Mouse (Mus musculus) gastrocnemius, postnatal 10 days (tissue): ENCODE results near the gene Elovl6. TPM values are rescaled to one million over a fixed set of nuclear protein-coding genes. Genes with fewer than 3 reads are reported as not detected.

ENCODE experiments used
- DNase-seq: peaks from one replicate; pipeline ENCODE4 v3.0.0; 2021; ENCODE audit warnings: mixed read lengths
- long read RNA-seq, 2 experiments: library from polyadenylated mRNA; stranded (forward); transcript quantifications; one replicate each; pipeline ENCODE4 v2.0.0; 2021
- total RNA-seq, 2 experiments: library from RNA; stranded (reverse); gene quantifications; 2 replicates each; pipeline ENCODE4 v1.2.3; 2021

The Elovl6 gene
- total RNA-seq, result 1 to 10 TPM; 7.2 to 7.6 TPM
- long read RNA-seq, experiment 1, partial matches to known transcripts, result 0 of 2 reads
- long read RNA-seq, experiment 1, other reads (novel, unspliced or antisense), result 0 of 2 reads
- long read RNA-seq, experiment 2, full-length matches to known transcripts, result 6 of 8 reads
- long read RNA-seq, experiment 2, partial matches to known transcripts, result 0 of 8 reads
- long read RNA-seq, experiment 2, other reads (novel, unspliced or antisense), result 2 of 8 reads

GRCm38 (mm10) chr3:129532180-129532864, at the start of gene Elovl6:
Gene Elovl6, plus strand, starts transcription at chr3:129532355.
- peak; percentile 41 for DNase-seq

GRCm38 (mm10) chr3:129488774-129489173, 43.4 kb upstream of the Elovl6 start:
- DNase-seq, result no peak

DNA sequence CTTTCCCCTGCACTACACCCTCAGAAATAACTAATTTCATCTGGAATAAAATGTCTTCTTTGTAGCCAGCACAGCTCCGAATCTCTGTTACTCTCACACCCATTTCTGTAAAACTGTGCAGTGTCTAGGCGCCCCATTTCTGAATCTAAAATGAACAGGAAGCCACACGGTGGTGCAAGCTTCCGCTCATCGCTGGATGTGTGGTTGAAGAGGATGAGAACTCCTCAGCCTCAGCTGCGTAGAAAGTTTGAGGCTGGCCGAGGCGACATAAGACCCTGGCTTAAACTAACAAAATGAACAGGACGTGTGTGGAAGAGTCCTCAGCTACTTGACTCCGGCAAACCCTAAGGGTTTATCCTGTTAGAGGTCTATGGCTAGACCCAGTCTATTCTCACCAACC, 38.0 kb upstream of the Elovl6 start:
- no peak for DNase-seq

DNA sequence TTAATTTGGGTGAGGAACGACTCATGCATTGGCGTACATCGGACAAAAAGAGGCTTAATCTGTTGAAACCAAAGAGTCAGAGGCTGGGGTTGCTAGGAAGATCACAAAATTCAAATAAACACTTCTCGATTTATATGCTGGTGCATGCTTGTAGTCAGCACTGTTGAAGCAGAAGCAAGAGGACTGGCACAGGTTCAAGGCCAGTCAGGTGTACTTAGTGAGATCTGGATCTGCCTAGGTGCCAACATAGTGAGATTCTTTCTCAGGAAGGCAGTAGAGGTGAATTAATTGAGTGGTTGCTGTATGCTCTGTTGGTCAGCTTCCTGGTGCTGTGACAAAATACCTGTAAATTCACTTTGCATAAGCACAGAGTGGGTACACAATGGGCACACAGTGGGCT, 37.4 kb upstream of the Elovl6 start:
- DNase-seq, result no peak

DNA sequence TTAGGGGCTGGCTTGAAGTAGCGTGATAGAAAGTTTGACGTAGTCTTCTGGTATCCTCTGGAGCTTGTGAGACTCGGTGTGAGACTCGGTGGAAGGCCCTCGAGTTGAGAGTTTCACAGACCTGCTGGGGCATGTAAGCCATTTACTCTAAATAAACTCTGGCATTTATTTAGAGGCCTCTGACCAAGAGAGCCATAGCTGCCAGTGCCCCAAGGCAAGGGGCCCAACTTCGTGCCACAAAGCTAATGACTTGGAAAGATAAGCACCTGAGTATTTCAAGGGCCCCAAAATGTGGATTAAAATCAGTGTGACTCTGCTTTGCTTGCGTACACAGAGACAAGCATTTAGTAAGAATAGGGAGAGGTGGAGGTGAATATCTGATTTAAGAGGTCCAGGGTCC, 28.4 kb upstream of the Elovl6 start:
- DNase-seq, result no peak

GRCm38 (mm10) chr3:129504928-129505327, 27.2 kb upstream of the Elovl6 start:
- no peak for DNase-seq

- DNase-seq, result no peak
Observed at GRCm38 (mm10) chr3:129507736-129508135, 24.4 kb upstream of the Elovl6 start.

DNA sequence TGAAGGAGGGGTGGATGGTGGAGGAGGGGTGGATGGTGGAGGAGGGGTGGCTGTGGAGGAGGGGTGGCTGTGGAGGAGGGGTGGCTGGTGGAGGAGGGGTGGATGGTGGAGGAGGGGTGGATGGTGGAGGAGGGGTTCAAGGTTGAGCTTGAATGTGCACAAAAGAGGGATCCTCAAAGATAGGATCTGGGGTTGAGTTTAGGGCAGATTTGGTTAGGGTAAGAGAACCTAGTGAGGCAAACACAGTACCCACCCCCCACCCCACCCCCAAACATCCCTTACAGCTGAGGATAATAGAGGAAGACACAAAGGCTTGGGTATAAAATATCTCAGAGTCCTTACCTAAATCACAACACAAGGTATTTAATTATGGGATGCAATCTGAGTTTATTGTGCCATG, 23.6 kb upstream of the Elovl6 start:
- DNase-seq, result no peak

DNA sequence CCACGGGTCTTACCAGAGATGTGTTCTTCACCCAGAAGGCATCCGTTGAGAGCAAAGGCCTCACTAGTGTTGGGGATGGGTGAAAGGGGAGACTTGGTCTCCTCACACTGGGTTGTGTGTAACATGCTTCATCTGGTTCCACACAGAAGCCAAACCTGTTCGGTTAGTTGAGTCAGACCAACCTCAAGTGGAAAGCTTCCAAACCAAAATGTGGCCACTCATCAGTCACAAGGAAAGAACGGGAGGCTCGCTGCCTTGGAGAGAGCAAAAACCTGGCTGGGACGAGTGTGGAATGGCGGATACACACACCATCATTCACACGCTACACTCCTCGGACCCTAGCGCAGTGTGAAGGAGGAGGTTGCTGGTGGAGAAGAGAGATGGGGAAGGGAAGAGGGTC, 22.4 kb upstream of the Elovl6 start:
- no peak for DNase-seq

- no peak for DNase-seq
Observed at GRCm38 (mm10) chr3:129515863-129516436, 16.2 kb upstream of the Elovl6 start.

DNA sequence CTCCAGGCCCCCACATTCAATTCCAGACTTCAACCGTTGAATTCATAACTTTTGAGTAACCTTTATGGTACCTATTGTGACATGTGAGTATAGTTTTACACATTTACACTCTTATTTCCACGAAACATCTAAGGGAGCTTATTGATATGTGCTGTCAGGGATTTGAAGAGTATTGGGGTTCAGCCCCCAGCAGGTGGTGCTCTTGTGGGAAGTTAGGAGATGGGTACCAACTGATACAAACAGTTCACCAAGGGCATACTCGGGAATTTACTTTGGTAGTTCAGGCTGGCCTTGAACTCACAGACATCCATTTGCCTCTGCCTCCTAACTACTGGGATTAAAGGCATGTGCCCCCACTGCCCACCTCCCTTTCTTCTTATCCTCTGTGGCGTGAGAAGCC, 11.7 kb upstream of the Elovl6 start:
- DNase-seq, result no peak

DNA sequence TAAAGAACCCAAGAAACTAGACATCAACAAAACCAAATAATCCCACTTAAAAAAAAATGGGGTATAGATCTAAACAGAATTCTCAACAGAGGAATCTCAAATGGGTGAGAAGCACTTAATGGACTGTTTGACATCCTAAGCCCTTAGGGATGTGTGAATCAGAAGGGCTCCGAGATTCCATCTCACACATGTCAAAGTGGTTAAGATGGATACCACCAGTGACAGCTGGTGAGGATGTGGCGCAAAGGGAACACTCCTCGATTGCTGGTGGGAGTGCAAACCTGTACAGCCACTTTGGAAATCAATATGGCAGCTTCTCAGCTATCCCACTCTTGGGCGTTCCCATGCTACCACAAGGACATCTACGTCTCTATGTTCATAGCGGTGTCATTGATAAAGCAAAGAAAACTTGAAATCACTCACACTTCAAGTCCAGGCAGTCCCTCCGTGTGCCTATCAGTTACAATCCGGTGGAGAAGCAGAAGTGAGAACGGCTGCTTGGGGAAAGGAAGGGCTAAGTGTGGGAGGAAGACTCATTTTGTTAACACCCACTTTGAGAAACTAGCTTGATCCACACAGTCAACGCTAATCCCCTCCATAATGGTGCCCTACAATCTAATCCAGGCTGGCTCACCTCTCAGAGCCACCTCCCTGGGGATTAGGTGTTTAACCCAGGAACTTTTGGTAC, 8.6 kb upstream of the Elovl6 start:
- no peak for DNase-seq

DNA sequence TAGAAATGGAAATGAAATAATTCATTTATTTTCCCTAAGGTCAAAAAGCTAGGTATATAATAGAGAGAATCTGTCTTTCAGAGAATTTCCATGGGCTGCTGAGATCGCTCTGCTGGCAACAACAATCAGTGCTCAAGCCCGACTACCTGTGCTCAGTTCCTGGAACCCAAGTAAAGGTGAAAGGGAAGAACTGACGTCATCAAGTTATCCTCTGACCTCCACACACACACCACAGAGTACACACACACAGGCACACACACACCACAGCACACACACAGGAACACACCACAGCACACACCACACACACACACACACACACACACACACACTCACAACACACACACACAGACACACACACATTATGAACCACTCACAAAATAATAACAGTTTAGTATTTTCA, 5.1 kb upstream of the Elovl6 start:
- DNase-seq, result no peak

DNA sequence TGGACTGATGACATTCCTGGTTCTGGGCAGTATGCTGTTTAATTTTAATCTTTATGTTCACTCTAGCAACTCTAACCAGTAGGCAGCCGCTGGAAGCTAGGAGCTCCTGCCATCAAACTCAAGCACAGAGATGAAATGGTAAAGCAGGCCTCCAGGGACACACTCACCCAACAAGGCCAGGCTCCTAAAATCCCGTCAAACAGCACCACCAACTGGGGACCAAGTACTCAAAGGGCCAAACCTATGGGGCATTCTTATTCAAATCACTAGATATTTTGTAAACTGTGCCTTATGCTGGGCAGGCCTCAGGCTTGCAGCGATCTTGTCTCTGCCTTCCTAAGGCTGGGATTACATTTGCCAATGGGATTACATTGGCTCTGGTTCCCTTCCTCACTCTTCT, 2.8 kb upstream of the Elovl6 start:
- no peak for DNase-seq

DNA sequence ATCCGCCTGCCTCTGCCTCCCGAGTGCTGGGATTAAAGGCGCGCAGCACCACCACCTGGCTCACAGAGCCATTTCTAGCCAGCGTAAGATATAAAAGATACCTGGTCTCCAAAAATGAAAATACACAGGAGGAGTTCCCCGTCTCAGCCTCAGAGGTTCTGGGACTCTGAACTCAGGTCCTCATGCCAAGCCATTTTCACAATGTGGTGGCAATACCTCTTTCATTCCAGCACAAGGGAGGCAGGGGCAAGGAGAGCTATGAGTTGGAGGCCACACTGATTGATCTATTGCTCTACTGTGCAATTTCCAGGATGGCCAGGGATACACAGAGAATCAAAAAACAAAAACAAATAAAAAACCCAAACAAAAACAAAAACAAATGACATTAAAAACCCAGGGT, 1.7 kb upstream of the Elovl6 start:
- DNase-seq, result no peak

DNA sequence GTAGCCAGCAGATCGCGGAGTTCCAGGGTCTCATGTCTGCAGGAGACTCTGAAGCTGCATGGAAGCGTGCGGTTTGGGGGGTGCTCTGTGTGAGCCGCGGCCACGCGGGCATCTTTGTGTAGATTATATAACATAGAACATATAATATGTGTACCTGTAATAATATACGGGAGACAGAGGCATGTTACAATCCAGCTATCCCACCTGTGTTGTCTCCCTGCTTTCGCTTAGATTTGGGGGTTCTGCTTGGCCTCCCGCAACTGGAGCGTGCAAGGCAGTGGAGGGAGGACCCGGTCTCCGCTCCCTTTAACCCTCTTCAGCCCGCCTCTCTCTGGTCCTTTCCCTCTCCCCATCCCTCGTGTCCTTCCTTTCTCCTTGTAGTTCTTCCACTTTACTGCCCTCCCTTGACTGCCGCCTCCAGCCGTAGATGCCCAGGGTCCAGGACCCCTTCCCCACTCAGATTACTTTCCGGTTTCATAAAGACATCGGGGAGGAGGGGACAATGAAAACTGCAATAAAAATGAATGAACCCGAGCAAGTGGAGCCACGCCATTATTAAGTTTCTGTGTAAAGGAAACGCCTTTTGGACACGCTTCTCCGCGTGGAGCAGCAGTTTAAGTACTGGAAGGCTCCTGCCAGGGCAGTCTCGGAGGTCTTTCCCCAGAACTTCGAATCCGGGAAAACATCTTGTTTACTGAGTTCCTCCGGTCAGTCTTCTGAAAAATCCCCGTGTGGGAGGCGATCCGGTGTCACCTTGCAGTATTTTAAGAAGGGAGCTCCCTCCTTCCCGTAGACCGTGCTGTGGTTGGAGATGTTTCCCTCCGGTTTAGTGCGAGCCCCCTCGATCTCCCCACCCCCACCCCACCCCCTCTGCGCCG, 949 bp downstream of the Elovl6 start:
- peak; percentile 18 for DNase-seq

DNA sequence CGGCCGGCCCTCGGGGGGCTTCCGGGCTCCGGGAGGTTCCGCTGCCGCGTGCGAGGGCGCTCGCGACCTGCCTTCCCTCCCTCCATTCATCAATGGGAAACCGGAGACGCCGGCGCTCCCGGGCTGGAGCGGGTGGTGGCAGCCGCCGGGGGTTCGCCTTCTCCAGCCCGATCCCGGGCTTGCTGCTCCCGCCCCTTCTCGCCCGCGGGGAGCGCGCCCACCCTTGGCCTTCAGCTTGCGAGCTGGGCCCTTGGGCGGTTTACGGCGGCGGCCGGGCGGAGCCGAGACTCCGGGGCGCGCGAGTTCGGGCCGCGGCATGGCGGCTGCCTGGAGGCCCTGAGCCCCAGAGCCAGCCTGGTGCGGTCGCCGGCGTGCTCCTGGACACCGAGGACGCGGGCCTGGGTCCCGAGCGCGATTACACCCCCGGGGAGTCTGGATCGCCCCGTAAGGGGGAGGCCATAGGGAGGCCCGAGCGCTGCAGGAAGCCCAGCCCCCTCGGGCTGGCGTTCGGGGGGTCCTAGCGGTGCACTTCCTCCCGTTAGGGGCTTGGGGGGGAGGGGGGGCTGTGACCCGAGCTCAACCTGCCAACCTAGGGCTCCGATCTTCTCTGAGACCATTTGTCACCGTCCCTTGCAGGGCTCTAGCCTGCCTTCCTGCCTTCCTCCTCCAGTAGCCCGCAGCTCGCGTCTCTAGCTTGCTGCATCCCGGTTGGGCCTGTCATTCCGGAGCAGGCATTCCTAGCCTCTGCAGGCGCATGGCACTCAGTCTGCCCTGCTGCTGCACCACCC, 1.8 kb downstream of the Elovl6 start:
- DNase-seq, result peak; percentile 70

GRCm38 (mm10) chr3:129535444-129535843, 3.3 kb downstream of the Elovl6 start:
- DNase-seq, result no peak

GRCm38 (mm10) chr3:129536109-129536508, 4.0 kb downstream of the Elovl6 start:
- DNase-seq, result peak; percentile 61

GRCm38 (mm10) chr3:129537954-129538353, 5.8 kb downstream of the Elovl6 start:
- DNase-seq, result no peak

DNA sequence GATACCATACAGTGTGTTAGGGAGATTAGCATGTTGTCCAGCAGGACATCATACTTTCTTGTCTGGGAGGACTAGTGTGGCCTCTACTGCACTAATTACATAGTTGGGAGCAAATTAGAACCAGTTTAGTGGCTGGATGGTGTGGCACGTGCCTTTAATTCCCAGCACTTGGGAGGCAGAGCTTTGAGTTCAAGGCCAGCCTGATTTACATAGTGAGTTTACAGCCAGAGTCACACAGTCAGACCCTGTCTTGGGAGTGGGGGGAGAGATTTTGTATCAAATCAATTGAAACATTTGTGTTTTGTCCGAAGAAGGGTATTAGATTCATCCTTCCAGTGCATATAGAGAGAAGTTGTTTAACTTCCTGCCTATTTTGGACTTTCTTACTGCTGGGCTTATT, 8.7 kb downstream of the Elovl6 start:
- DNase-seq, result no peak
